Mouse (Mus musculus) CH12F3 (cell line): Measurements from ENCODE around the gene S100a11.

Source experiments
- in situ Hi-C: fragments of 300-500 bp; cut with MboI; formaldehyde crosslinking; loops from 2 replicates; pipeline ENCODE4 v1.14.3; 2020; ENCODE audit warnings: low sequenced_read_pairs

The S100a11 gene

GRCm38 (mm10) chr3:93520330-93521193 is at the start of gene S100a11:
Gene S100a11, plus strand, starts transcription at chr3:93520488.
- in situ Hi-C loops = no loop called here

GRCm38 (mm10) chr3:93480053-93480452 is 40.2 kb upstream of the S100a11 start:
- in situ Hi-C loops = loop anchor here (25.0 kb wide), 1 partner anchor 118 kb away; no protein-coding TSS in a partner anchor

DNA sequence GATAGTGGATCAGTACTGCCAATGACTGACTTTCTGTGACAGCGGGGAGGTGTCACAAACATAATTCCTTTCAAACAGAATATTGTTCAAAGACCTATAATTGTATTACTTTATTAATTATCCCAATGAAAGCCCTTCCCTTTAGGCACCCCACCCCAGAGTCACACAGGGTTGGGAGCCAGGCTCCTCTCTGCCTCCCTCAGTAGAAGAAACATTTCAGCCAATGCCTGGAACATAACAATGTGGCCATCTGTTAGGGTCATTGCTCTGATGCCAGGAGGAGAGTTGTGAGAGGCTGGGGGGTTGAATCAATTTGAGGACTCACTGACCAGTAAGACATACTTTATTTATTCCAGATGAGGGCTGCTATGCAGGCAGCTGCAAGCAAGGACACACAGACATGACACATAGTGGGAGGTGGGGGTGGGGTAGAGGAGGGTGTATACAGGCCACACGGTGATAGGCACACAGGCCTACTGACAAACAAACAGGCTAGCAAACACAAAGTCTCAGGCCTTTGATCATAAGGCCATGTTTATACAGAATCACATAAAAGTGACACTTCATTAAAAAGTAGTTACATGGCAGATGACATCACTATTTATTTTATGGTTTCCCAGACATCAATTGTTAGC is 38.2 kb upstream of the S100a11 start:
- in situ Hi-C loops = loop anchor here (25.0 kb wide), 1 partner anchor 120 kb away; no protein-coding TSS in a partner anchor

GRCm38 (mm10) chr3:93485611-93486010 is 34.7 kb upstream of the S100a11 start:
- in situ Hi-C loops = loop anchor here (25.0 kb wide), 1 partner anchor 123 kb away; no protein-coding TSS in a partner anchor

GRCm38 (mm10) chr3:93488541-93488940 is 31.7 kb upstream of the S100a11 start:
- in situ Hi-C loops = loop anchor here (25.0 kb wide), 1 partner anchor 126 kb away; no protein-coding TSS in a partner anchor

DNA sequence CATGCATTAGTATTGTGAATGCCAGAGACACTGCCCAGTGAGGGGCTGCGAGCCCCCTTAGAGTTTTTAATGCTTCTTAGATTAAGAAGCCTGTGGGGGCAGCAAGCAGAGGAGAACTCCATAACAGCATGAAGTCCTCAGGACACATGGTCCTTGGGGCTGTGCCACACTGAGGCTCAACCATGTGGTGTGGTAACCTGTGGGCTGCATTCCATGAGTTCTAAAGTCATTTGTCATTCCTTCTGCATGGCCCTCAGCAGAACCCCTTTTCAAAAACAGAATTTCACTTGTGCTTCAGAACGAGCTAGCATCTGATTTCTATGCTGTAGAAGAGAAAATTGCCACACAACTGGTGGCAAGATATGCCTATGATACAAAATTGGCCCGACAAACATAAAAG is 28.1 kb upstream of the S100a11 start:
- in situ Hi-C loops = loop anchor here (25.0 kb wide), 1 partner anchor 130 kb away; no protein-coding TSS in a partner anchor

DNA sequence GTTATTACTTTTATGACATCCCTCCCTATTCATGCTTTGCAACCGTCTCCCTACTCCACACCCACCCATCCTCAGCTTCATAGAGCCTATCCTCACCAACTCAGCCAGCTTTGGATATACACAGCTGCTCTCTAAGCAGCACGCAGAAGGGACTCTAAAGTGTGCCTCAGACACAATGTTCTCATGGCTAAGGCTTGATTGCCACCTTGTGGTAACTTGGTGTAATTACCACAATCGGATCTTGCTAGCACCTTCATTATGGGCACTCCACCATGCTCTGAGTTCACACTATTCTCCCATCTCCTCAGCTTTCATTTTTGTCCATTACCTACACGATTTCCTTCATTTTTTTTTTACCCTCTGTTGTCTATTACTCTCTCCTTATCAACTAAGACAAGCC is 26.3 kb upstream of the S100a11 start:
- in situ Hi-C loops = loop anchor here (25.0 kb wide), 1 partner anchor 132 kb away; no protein-coding TSS in a partner anchor

GRCm38 (mm10) chr3:93494774-93495173 is 25.5 kb upstream of the S100a11 start:
- in situ Hi-C loops = loop anchor here (25.0 kb wide), 1 partner anchor 132 kb away; no protein-coding TSS in a partner anchor

- in situ Hi-C loops = loop anchor here (25.0 kb wide), 1 partner anchor 135 kb away; no protein-coding TSS in a partner anchor
Observed at GRCm38 (mm10) chr3:93497131-93497530, 23.2 kb upstream of the S100a11 start.

GRCm38 (mm10) chr3:93499129-93499528 is 21.2 kb upstream of the S100a11 start:
- in situ Hi-C loops = loop anchor here (25.0 kb wide), 1 partner anchor 137 kb away; no protein-coding TSS in a partner anchor

DNA sequence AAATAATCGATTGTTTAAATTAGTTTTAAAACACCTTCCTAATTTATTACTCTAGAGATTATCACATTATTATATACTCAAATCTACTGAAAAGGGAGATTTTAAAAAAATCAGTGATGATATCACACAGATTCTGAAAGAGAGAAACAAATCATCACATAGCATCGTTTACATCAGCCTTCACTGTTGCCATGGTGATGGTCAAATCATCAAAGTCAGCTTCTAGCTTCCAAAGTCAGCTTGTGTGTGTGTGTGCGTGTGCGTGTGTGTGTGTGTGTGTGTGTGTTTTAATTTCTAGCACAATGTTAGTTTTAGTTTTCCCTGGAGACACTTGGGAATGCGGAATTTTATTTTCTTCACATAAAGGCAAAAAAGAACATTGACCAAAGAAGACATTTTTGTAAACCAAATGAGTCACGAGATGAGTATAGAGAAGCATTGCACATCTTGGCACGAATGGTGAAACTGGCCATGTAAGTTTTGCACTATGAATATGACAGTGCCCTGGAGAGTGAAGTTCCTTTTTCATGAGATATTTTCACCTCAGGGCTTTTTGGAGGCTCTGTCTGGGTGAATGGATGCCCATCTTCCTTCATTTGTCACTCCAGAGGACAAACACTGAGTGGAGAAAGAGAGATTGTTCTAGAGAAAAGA is 15.6 kb upstream of the S100a11 start:
- in situ Hi-C loops = no loop called here

DNA sequence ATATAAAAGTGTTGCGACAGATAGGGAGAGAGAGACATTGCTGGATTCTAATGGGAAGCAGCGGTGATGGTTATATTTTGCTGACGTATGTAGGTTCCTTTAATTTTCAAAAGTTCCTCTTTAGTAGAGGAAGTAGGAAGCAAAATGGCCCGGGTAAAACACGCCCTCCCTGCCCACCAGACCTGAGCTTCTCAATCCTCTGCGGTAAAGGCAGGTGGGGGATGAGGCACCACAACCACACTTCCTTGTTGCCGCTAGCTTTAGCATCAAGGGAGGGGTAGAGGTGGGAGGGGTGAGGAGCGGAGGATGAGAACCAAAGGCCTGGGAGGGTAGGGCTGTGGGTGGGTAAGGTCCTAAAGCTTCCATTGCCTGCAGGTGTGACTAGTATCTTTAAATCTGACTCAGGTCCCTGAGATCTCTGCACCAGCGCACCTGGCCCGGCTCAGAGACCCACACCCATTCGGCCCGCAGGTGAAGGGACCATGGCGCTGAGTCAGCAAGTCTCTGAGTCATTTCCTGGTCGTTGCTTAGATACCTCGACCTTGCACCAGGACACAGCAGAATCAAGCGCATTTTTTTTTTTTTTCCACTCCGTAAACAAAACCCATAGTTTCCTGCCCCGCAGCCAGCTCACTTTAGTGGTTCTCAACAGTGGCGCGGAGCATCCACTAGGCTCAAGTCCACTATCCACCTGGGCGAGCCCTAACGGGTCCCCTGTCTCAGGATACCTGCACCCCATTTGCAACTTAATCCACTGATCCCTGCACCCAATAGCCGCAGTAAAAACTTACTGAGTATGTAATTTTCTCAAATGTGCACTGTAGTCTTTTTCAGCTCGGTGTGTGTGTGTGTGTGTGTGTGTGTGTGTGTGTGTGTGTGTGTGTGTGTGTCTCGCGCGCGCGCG is 14.1 kb upstream of the S100a11 start:
- in situ Hi-C loops = no loop called here

- in situ Hi-C loops = no loop called here
Observed at GRCm38 (mm10) chr3:93506881-93507325, 13.4 kb upstream of the S100a11 start.

DNA sequence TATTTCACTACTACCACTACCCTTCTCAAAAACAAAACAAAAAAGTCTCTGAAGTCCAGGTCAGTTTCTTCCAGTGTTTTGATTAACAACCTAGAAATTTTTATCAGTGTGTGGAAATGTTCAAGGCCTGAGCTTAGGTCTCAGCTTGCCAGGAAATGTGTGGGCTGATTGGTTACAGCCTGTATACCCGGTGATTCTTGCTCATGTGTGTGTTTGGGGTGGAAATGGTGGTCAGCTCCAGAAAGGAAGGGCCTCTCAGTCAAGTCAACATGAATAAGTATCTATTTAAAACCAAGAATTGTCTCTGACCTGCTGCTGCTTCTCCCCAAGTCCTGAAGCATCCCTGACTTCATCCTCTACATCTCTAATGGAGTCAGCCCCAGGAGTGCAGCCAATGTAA is 11.0 kb upstream of the S100a11 start:
- in situ Hi-C loops = no loop called here

DNA sequence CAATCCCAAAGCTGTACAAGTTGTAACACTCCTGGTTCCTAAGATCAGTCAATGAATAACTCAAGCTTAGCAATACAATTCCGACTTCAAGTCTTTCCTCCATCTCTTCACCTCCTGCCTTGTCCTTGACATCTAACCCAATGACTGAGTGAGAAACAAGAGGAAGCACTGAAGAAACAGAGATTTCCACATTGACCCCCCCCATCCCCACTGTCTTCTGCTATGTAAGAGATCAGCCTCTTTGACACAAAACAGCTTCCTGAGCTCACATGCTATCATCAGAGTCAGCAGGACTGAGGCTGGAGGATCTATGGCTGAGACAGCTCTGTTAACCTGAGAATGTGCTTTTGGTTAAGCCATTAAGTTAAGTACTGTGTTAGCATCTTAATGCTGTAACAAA is 9.3 kb upstream of the S100a11 start:
- in situ Hi-C loops = no loop called here

- in situ Hi-C loops = no loop called here
Observed at GRCm38 (mm10) chr3:93511801-93512200, 8.5 kb upstream of the S100a11 start.

- in situ Hi-C loops = no loop called here
Observed at GRCm38 (mm10) chr3:93512386-93513101, 7.7 kb upstream of the S100a11 start.

- in situ Hi-C loops = no loop called here
Observed at GRCm38 (mm10) chr3:93514628-93515027, 5.7 kb upstream of the S100a11 start.

DNA sequence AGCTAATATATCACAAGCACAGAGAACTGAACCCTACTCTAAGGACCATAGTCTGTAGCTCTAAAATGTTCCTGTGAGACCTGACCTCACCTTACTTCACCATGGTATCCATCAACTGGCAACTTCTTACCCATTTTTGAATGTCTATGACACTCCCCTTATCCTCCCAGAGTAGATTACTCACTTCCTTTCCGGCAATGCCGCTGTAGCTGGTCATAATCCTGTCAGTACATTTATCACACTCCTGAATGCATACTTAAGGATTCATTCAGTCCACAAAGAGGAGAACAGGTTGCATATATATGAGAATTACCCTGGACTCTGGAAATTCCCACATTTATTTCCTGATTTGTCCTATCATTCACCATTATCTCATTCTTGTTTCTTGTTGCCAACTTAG is 2.9 kb upstream of the S100a11 start:
- in situ Hi-C loops = no loop called here
